Mouse (Mus musculus): Measurements from ENCODE around the gene Aven. TPM values are rescaled to one million over a fixed set of nuclear protein-coding genes. Genes with fewer than 3 reads are reported as not detected.
"Not testable (repeated sequence)": the region's sequence is repeated elsewhere in the genome, so short reads cannot be mapped to it uniquely, and the experiment has no call there.

Aven gene
- 14.2 TPM in 2 replicates for polyA plus RNA-seq (2016; fragmentation: Nextera tagmentation; extraction: Ambion mirVana)

- Histone ChIP-seq H3K4me2 (peak within 1 kb of the TSS; percentile 92), H3K36me3 (peaks cover 4% of the 10 kb centered on the region; the same call in 1 of the 2 replicates), H3K9ac (peak within 1 kb of the TSS; percentile 96), H3K9me3 (replicated peaks) (no peaks in the 10 kb centered on the region), H3K4me1 (peaks cover 35% of the 10 kb centered on the region), H3K27ac (peak within 1 kb of the TSS; percentile 97), H3K4me3 (peak within 1 kb of the TSS; percentile 86), H3K27me3 (replicated peaks) (no peaks in the 10 kb centered on the region)
- WGBS (ENCODE audit: insufficient replicate concordance) = under 1% methylated on average over 45 of the region's 87 CpGs
- ATAC-seq = peak; percentile 92
Observed at GRCm38 (mm10) chr2:112492856-112493538, at the start of gene Aven. Gene Aven, plus strand, starts transcription at chr2:112492964.

GRCm38 (mm10) chr2:112443491-112443890 is 49.3 kb upstream of the Aven start:
- Histone ChIP-seq H3K36me3 (no peaks in the 10 kb centered on the region), H3K4me1 (no peaks in the 10 kb centered on the region), H3K27me3 (replicated peaks) (no peaks in the 10 kb centered on the region), H3K9me3 (replicated peaks) (no peaks in the 10 kb centered on the region), H3K4me2 (no peak overlapping the region), H3K4me3 (no peak overlapping the region), H3K27ac (no peak overlapping the region), H3K9ac (no peak overlapping the region)
- 56% methylated on average over 2 of the region's 2 CpGs for WGBS (ENCODE audit: insufficient replicate concordance)
- ATAC-seq = no peak

GRCm38 (mm10) chr2:112445511-112445910 is 47.3 kb upstream of the Aven start:
- no peak for ATAC-seq
- H3K27ac ChIP-seq = no peak overlapping the region
- H3K4me2 ChIP-seq = no peak overlapping the region
- no peaks in the 10 kb centered on the region for H3K27me3 ChIP-seq (replicated peaks)
- H3K36me3 ChIP-seq = no peaks in the 10 kb centered on the region
- H3K9me3 ChIP-seq (replicated peaks) = no peaks in the 10 kb centered on the region
- no peak overlapping the region for H3K4me3 ChIP-seq
- no peaks in the 10 kb centered on the region for H3K4me1 ChIP-seq
- no peak overlapping the region for H3K9ac ChIP-seq

DNA sequence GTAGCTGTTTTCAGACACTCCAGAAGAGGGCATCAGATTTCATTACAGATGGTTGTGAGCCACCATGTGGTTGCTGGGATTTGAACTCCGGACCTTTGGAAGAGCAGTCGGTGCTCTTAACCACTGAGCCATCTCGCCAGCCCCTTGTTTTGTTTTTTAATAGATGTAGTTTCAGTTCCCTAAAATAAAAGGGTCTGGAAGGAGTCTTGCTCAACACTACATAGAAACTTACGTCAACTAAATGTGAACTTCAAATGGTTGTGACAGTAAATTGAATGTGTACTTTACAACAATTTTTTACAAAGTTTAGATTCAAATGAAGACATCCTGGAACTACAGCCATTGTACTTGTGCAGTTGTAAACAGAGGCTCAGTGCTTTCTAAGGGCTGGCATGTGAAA is 44.7 kb upstream of the Aven start:
- not testable (repeated sequence) for ATAC-seq; H3K9ac ChIP-seq; H3K4me2 ChIP-seq; H3K4me3 ChIP-seq; H3K4me1 ChIP-seq; H3K9me3 ChIP-seq (replicated peaks); H3K36me3 ChIP-seq; H3K27ac ChIP-seq; H3K27me3 ChIP-seq (replicated peaks)
- 64% methylated on average over 4 of the region's 4 CpGs for WGBS (ENCODE audit: insufficient replicate concordance)

- Histone ChIP-seq H3K27ac (no peak overlapping the region), H3K4me1 (no peaks in the 10 kb centered on the region), H3K4me2 (no peak overlapping the region), H3K9ac (no peak overlapping the region), H3K4me3 (no peak overlapping the region), H3K27me3 (replicated peaks) (no peaks in the 10 kb centered on the region), H3K36me3 (no peaks in the 10 kb centered on the region), H3K9me3 (replicated peaks) (no peaks in the 10 kb centered on the region)
- no peak for ATAC-seq
Observed at GRCm38 (mm10) chr2:112448510-112449059, 44.2 kb upstream of the Aven start.

DNA sequence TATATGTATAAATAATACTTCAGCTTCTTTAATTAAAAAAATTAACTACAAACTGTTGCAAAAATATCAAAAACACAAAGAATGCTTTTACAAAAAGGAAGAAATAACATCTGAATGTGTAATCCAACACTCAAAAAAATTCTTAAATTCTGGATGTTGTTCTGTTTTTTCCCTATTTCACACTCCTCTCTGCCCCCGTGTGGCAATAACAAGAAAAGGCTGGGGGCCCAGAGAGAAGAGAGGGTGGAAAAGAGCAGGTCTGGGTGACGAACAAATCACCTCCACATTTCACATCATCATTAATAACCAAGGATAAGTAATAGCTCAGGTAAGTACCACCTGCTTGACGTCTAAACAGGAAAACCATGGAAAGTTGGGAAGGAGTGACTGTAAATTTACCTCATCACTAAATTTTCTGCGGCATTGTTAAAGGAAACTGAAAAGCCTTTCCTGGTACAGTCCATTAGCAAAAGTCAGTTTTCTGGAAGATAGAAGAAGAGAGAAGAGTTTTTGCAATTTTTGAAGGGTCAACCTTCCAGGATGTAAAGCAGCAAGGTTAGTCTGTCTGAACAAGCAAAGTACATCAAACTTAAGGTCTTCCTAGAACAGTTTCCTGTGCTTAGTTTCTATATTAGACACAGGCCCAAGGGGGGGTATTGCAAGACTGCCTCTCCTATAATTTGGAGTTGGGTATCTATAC is 43.0 kb upstream of the Aven start:
- Histone ChIP-seq H3K27ac (no peak overlapping the region), H3K36me3 (no peaks in the 10 kb centered on the region), H3K4me1 (peaks cover 6% of the 10 kb centered on the region; the same call in 1 of the 2 replicates), H3K27me3 (replicated peaks) (no peaks in the 10 kb centered on the region), H3K9me3 (replicated peaks) (no peaks in the 10 kb centered on the region), H3K4me2 (no peak overlapping the region), H3K9ac (no peak overlapping the region), H3K4me3 (no peak overlapping the region)
- 29% methylated on average over 4 of the region's 4 CpGs for WGBS (ENCODE audit: insufficient replicate concordance)
- ATAC-seq = no peak

GRCm38 (mm10) chr2:112452513-112452912 is 40.3 kb upstream of the Aven start:
- not testable (repeated sequence) for H3K36me3 ChIP-seq; H3K4me3 ChIP-seq; ATAC-seq; H3K27ac ChIP-seq; H3K9ac ChIP-seq; H3K4me2 ChIP-seq; H3K27me3 ChIP-seq (replicated peaks); H3K9me3 ChIP-seq (replicated peaks)
- peaks cover 22% of the 10 kb centered on the region for H3K4me1 ChIP-seq

- Histone ChIP-seq H3K4me3 (peak overlapping the region; percentile 83), H3K9ac (peak overlapping the region; percentile 87), H3K36me3 (peaks cover 3% of the 10 kb centered on the region), H3K27ac (peak overlapping the region; percentile 85), H3K4me1 (peaks cover 29% of the 10 kb centered on the region), H3K9me3 (replicated peaks) (no peaks in the 10 kb centered on the region), H3K4me2 (peak overlapping the region; percentile 76), H3K27me3 (replicated peaks) (no peaks in the 10 kb centered on the region)
- ATAC-seq = peak; percentile 63
- 28% methylated on average over 17 of the region's 17 CpGs for WGBS (ENCODE audit: insufficient replicate concordance)
Observed at GRCm38 (mm10) chr2:112454125-112454861, 38.5 kb upstream of the Aven start.

DNA sequence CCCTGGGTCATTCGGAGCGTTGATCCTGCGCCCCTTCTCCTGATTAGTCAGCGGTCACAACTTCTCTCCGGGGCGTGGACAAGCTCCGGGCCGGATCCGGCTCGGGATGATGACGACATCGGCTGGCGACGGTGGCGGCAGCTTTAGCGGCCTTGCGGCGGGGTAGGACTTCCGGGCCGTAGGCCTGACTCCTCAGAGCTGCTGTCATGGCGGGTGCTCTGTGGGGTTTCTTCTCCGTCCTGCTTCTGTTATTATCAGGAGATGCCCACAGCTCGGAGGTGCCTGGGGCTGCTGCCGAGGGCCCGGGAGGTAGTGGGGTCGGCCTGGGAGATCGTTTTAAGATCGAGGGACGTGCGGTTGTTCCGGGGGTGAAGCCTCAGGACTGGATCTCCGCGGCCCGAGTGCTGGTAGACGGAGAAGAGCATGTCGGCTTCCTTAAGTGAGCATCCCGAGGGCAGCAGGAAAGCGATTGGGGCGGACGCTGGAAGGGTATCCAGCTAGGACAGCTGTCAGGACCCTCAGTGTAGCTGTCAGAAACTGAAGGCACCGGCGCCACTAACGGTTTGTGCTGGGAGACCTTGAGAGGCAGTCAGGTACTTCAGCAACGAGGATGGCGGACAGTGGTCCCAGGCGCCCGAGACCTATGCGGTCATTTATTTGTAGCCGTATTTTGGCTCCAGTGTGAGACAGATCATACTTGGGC is 37.8 kb upstream of the Aven start, which contains the start of gene Emc7:
Gene Emc7, plus strand, starts transcription at position 136 of the 703 bp plus-strand sequence.
- ATAC-seq = peak; percentile 97
- no peaks in the 10 kb centered on the region for H3K9me3 ChIP-seq (replicated peaks)
- under 1% methylated on average over 49 of the region's 49 CpGs for WGBS (ENCODE audit: insufficient replicate concordance)
- H3K9ac ChIP-seq = peak within 1 kb of the TSS; percentile 87
- H3K4me2 ChIP-seq = peak within 1 kb of the TSS; percentile 76
- peaks cover 10% of the 10 kb centered on the region for H3K36me3 ChIP-seq
- H3K4me3 ChIP-seq = peak within 1 kb of the TSS; percentile 83
- no peaks in the 10 kb centered on the region for H3K27me3 ChIP-seq (replicated peaks)
- peak within 1 kb of the TSS; percentile 85 for H3K27ac ChIP-seq
- peaks cover 29% of the 10 kb centered on the region for H3K4me1 ChIP-seq

- 80% methylated on average over 3 of the region's 3 CpGs for WGBS (ENCODE audit: insufficient replicate concordance)
- Histone ChIP-seq H3K27ac (no peak overlapping the region), H3K9ac (no peak overlapping the region), H3K36me3 (peaks cover 49% of the 10 kb centered on the region), H3K4me2 (no peak overlapping the region), H3K4me1 (peaks cover 22% of the 10 kb centered on the region), H3K9me3 (replicated peaks) (no peaks in the 10 kb centered on the region), H3K4me3 (no peak overlapping the region), H3K27me3 (replicated peaks) (no peaks in the 10 kb centered on the region)
- ATAC-seq = no peak
Observed at GRCm38 (mm10) chr2:112460557-112460956, 32.2 kb upstream of the Aven start.

- no peaks in the 10 kb centered on the region for H3K9me3 ChIP-seq (replicated peaks)
- ATAC-seq = no peak
- H3K4me3 ChIP-seq = no peak overlapping the region
- H3K27me3 ChIP-seq (replicated peaks) = no peaks in the 10 kb centered on the region
- no peak overlapping the region for H3K27ac ChIP-seq
- peaks cover 56% of the 10 kb centered on the region for H3K36me3 ChIP-seq
- H3K4me2 ChIP-seq = no peak overlapping the region
- H3K4me1 ChIP-seq = no peaks in the 10 kb centered on the region
- H3K9ac ChIP-seq = no peak overlapping the region
Observed at GRCm38 (mm10) chr2:112469542-112469941, 23.2 kb upstream of the Aven start.

Measured in liver, embryonic 12.5 days (tissue).